In genomic region chr10:41341346-41341745, GRCm38 (mm10) we compare ENCODE assay signal across 19 mouse cellular contexts. TPM values are rescaled to one million over a fixed set of nuclear protein-coding genes. Genes with fewer than 3 reads are reported as not detected.
DNase-seq lines count a peak whose midpoint lies in the region; ATAC-seq lines count a peak whose summit lies in the region.
"Had no signal": no experiment of that assay in that cellular context is flagged by ENCODE, and none has a peak within 500 bp of the region (broad histone marks: within the 10 kb centered on the region; RNA-seq: fewer than 3 reads in every experiment).

No protein-coding gene starts in this region.

- no peak for ATAC-seq in frontal cortex, adult (ENCODE audit: low TSS enrichment)
- ATAC-seq: activated CD4-positive, CD25-positive, alpha-beta regulatory T cell, adult 4 months; forebrain, embryonic 15.5 days; intestine, embryonic 15.5 days; Patski had no signal

- DNase-seq in adrenal gland, postnatal 10 days = peak; percentile 13
- DNase-seq in adrenal gland, postnatal 4 days (ENCODE audit: low spot score in 2 of 2) = no peak
- DNase-seq in 416B (ENCODE audit: low read depth) = peak; percentile 7
- peak; percentile 61 to 77 for DNase-seq in lung, adult 18-20 months
- DNase-seq in lung, postnatal 14 days = peak; percentile 55
- no peak for DNase-seq in left cerebral cortex, adult 9 months (ENCODE audit: low spot score in 2 of 2)
- no peak for DNase-seq in left cerebral cortex, adult 8-10 months (ENCODE audit: low spot score in 2 of 2)
- DNase-seq: adrenal gland, adult 8-10 months; cerebellum, adult 2 months; cerebellum, postnatal 10 days; gastrocnemius, postnatal 14 days; heart, adult 18-20 months; heart, postnatal 14 days had no signal

RNA-seq across cellular contexts. Expression of gene Ak9, which starts 37.6 kb away (rescaled TPM):
- total RNA-seq in adrenal gland, postnatal 10 days (2021) = not detected
- total RNA-seq in adrenal gland, postnatal 4 days (2021) = under 1 TPM; 0.06 to 0.08 TPM
- total RNA-seq in left cerebral cortex, adult 8-10 months (2022) = under 1 TPM; 0.07 to 0.28 (median 0.10) TPM
- total RNA-seq: gastrocnemius, adult 18-20 months; gastrocnemius, postnatal 14 days had no signal

RNA-seq across cellular contexts. Expression of gene Fig4, which starts 38.3 kb away (rescaled TPM):
- 10 to 100 TPM; 13.3 to 16.4 TPM for total RNA-seq in adrenal gland, postnatal 10 days (2021)
- 10 to 100 TPM; 18.0 to 19.5 TPM for total RNA-seq in adrenal gland, postnatal 4 days (2021)
- 10 to 100 TPM; 28.3 to 31.4 (median 30.0) TPM for total RNA-seq in left cerebral cortex, adult 8-10 months (2022)

Comparison
In these comparisons a context has a peak if more than half of its experiments do, and no peak if none do; other contexts are left out.
1. DNase-seq: peak in adrenal gland, postnatal 10 days (single experiment), 416B (single experiment), lung, adult 18-20 months (2 of 2) and lung, postnatal 14 days (single experiment); none in adrenal gland, postnatal 4 days (0 of 2), left cerebral cortex, adult 9 months (0 of 2) and left cerebral cortex, adult 8-10 months (0 of 2).